Mouse (Mus musculus) cortical plate, adult 2 months (tissue): ENCODE data around the gene Eya4.

Experiments
- CTCF ChIP-seq: fragments of 200-500 bp; IDR thresholded peaks from 2 replicates; pipeline ENCODE4 v1.5.1; 2011; ENCODE audit warnings: mild to moderate bottlenecking, control low read depth, low read length; ENCODE audit not compliant: insufficient read depth; ENCODE audit errors: extremely low read depth
- POLR2A ChIP-seq: fragments of 200-500 bp; IDR thresholded peaks from 2 replicates; pipeline ENCODE4 v1.6.1; 2011; ENCODE audit warnings: mild to moderate bottlenecking, low read length, control low read depth; ENCODE audit not compliant: insufficient read depth; ENCODE audit errors: extremely low read depth

DNA sequence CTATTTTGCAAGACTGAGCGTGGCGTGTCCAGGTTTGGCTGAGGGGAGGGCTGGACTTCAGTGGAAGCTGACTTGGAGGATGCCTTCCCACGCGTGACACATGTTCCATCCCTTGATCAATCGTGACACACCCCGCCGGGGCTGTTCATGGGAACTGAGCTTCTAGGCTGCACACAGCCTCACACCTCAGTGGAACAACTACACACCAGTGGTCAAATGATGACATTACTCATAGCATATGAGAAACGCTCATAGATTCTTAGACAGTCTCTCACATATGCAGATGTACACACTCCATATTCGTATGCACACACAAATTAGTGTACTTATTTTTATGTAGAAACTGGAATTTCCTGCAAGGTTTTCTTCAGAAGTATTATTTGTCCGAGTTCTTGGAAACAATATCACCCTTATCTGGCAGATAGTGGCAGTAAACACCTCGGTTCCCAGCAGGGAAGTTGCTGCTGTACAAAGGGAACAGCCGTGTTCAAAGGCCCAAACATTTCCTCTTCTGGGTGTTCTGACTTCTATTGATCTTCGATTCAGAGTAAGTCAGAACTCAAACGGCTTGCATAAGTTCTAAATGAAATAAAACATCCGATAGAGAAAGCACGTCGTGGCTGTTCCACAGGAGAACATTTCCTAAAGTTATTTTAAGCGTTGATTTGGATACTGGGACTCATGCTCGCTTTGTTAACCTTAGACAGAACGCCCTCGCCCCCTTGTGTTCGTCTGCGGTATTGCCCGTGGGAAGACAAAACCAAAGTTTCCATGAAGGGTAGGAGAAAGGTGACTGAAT is 269.6 kb downstream of the Eya4 start:
- no peak for TF ChIP-seq POLR2A
- peak; percentile 98 for TF ChIP-seq CTCF
